Mouse (Mus musculus) embryonic fibroblast, embryonic 13.5 days (primary cell): Measurements from ENCODE around the gene Nme7.

ENCODE experiments used
- CTCF ChIP-seq: IDR thresholded peaks from 2 replicates; pipeline ENCODE4 v1.5.1; 2011; ENCODE audit warnings: mild to moderate bottlenecking, control low read depth, low read length, moderate library complexity, borderline replicate concordance; ENCODE audit not compliant: insufficient read depth
- POLR2A ChIP-seq: IDR thresholded peaks from 2 replicates; pipeline ENCODE4 v1.6.1; 2011; ENCODE audit warnings: low read depth, mild to moderate bottlenecking, control low read depth, low read length, moderate library complexity

- TF ChIP-seq POLR2A, result no peak
- TF ChIP-seq CTCF, result no peak
Measured at GRCm38 (mm10) chr1:164452580-164452979, 148.7 kb downstream of the Nme7 start.
